Mouse (Mus musculus) E14TG2a.4 (cell line): ENCODE data around the gene Zfp763.
"Not testable (repeated sequence)": the region's sequence is repeated elsewhere in the genome, so short reads cannot be mapped to it uniquely, and the experiment has no call there.

Experiments used
- H3K27me3 ChIP-seq: 2 replicates; pipeline ENCODE4 v1.6.1; 2014; ENCODE audit warnings: low read length, control low read depth; ENCODE audit not compliant: insufficient read depth
- H3K36me3 ChIP-seq: 2 replicates; pipeline ENCODE4 v1.6.1; 2014; ENCODE audit warnings: low read length, control low read depth; ENCODE audit not compliant: insufficient read depth
- H3K4me1 ChIP-seq: replicated peaks from 2 replicates; pipeline ENCODE4 v1.6.1; 2014; ENCODE audit warnings: low read depth, low read length, control low read depth
- H3K4me3 ChIP-seq: replicated peaks from 2 replicates; pipeline ENCODE4 v1.5.1; 2014; ENCODE audit warnings: mild to moderate bottlenecking, low read length
- H3K9me3 ChIP-seq: 2 replicates; pipeline ENCODE4 v1.6.1; 2014; ENCODE audit warnings: low read length, control low read depth
- CTCF ChIP-seq: conservative IDR thresholded peaks from 2 replicates; pipeline ENCODE4 v1.5.1; 2014; ENCODE audit warnings: low read length
- NANOG ChIP-seq: IDR thresholded peaks from 2 replicates; pipeline ENCODE4 v1.6.1; 2014; ENCODE audit warnings: borderline replicate concordance, low read length, mixed read lengths
- POU5F1 ChIP-seq: IDR thresholded peaks from 2 replicates; pipeline ENCODE4 v1.6.1; 2014; ENCODE audit warnings: low read length, borderline replicate concordance

Gene Zfp763

GRCm38 (mm10) chr17:33032900-33033891, at the start of gene Zfp763:
Gene Zfp763 (minus strand): TSS chr17:33033402.
- Histone ChIP-seq H3K4me1 (peaks cover 20% of the 10 kb centered on the region), H3K36me3 (no peaks in the 10 kb centered on the region), H3K4me3 (peak within 1 kb of the TSS; percentile 87), H3K9me3 (no peaks in the 10 kb centered on the region), H3K27me3 (no peaks in the 10 kb centered on the region)
- no peak for TF ChIP-seq NANOG
- no peak for TF ChIP-seq CTCF
- no peak for TF ChIP-seq POU5F1

GRCm38 (mm10) chr17:33067958-33068357, 34.8 kb upstream of the Zfp763 start, which contains the start of gene 4921501E09Rik:
Gene 4921501E09Rik (minus strand): TSS chr17:33068058.
- H3K9me3 ChIP-seq = peaks cover 20% of the 10 kb centered on the region
- no peaks in the 10 kb centered on the region for H3K36me3 ChIP-seq
- H3K4me3 ChIP-seq = no peak within 1 kb of the TSS
- H3K4me1 ChIP-seq = no peaks in the 10 kb centered on the region; the same call in 1 of the 2 replicates
- H3K27me3 ChIP-seq = peaks cover 7% of the 10 kb centered on the region; the same call in 1 of the 2 replicates
- no peak for TF ChIP-seq CTCF

- peaks cover 7% of the 10 kb centered on the region; the same call in 1 of the 2 replicates for H3K4me1 ChIP-seq
- peaks cover 32% of the 10 kb centered on the region for H3K9me3 ChIP-seq
- no peak overlapping the region for H3K4me3 ChIP-seq
Observed at GRCm38 (mm10) chr17:33063001-33063400, 29.8 kb upstream of the Zfp763 start.

GRCm38 (mm10) chr17:33058791-33059190, 25.6 kb upstream of the Zfp763 start:
- H3K4me1 ChIP-seq = peaks cover 7% of the 10 kb centered on the region; the same call in 1 of the 2 replicates
- TF ChIP-seq POU5F1 (no peak), CTCF (no peak), NANOG (no peak)
- peaks cover 20% of the 10 kb centered on the region for H3K9me3 ChIP-seq
- peaks cover 14% of the 10 kb centered on the region for H3K27me3 ChIP-seq
- no peak overlapping the region for H3K4me3 ChIP-seq
- H3K36me3 ChIP-seq = no peaks in the 10 kb centered on the region

More at GRCm38 (mm10) chr17:33063001-33063400, 29.8 kb upstream of the Zfp763 start:
- H3K36me3 ChIP-seq = no peaks in the 10 kb centered on the region
- peak; percentile 83 for TF ChIP-seq NANOG
- TF ChIP-seq CTCF = no peak
- TF ChIP-seq POU5F1 = no peak; the same call in 1 of the 2 replicates
- peaks cover 21% of the 10 kb centered on the region for H3K27me3 ChIP-seq

GRCm38 (mm10) chr17:33032376-33032775, 826 bp downstream of the Zfp763 start:
- Histone ChIP-seq H3K4me1 (peaks cover 20% of the 10 kb centered on the region), H3K36me3 (peaks cover 3% of the 10 kb centered on the region; the same call in 1 of the 2 replicates), H3K27me3 (no peaks in the 10 kb centered on the region), H3K9me3 (peaks cover 3% of the 10 kb centered on the region), H3K4me3 (peak overlapping the region; percentile 87)
- TF ChIP-seq POU5F1 = no peak
- no peak for TF ChIP-seq CTCF
- no peak for TF ChIP-seq NANOG

GRCm38 (mm10) chr17:33020434-33020833, 12.8 kb downstream of the Zfp763 start:
- not testable (repeated sequence) for H3K27me3 ChIP-seq, H3K4me3 ChIP-seq
- H3K36me3 ChIP-seq = peaks cover 41% of the 10 kb centered on the region
- H3K4me1 ChIP-seq = peaks cover 29% of the 10 kb centered on the region
- peaks cover 21% of the 10 kb centered on the region for H3K9me3 ChIP-seq

- H3K4me1 ChIP-seq = no peaks in the 10 kb centered on the region
- peaks cover 19% of the 10 kb centered on the region for H3K36me3 ChIP-seq
- no peak overlapping the region for H3K4me3 ChIP-seq
- TF ChIP-seq POU5F1 (no peak), CTCF (peak; percentile 35; the same call in 1 of the 2 replicates), NANOG (no peak)
- no peaks in the 10 kb centered on the region for H3K27me3 ChIP-seq
- H3K9me3 ChIP-seq = no peaks in the 10 kb centered on the region
Observed at GRCm38 (mm10) chr17:33008337-33008736, 24.9 kb downstream of the Zfp763 start.

- no peaks in the 10 kb centered on the region for H3K9me3 ChIP-seq
Observed at GRCm38 (mm10) chr17:32998492-32998891, 34.7 kb downstream of the Zfp763 start.

More at GRCm38 (mm10) chr17:32998492-32998891, 34.7 kb downstream of the Zfp763 start:
- Histone ChIP-seq H3K36me3 (peaks cover 35% of the 10 kb centered on the region), H3K4me1 (peaks cover 6% of the 10 kb centered on the region), H3K4me3 (no peak overlapping the region), H3K27me3 (no peaks in the 10 kb centered on the region)
- no peak for TF ChIP-seq CTCF
